Mouse (Mus musculus): ENCODE results near the gene Tcte1.

The Tcte1 gene

GRCm38 (mm10) chr17:45515204-45515726, 8.0 kb upstream of the Tcte1 start:
- no peak for DNase-seq (ENCODE audit: low spot score)

GRCm38 (mm10) chr17:45515806-45516205, 7.4 kb upstream of the Tcte1 start:
- DNase-seq (ENCODE audit: low spot score): no peak

- DNase-seq (ENCODE audit: low spot score): peak; percentile 58
These were observed 6.7 kb upstream of the Tcte1 start for GRCm38 (mm10) chr17:45516488-45516887.

- no peak for DNase-seq (ENCODE audit: low spot score)
These were observed 6.1 kb upstream of the Tcte1 start for GRCm38 (mm10) chr17:45517135-45517534.

- DNase-seq (ENCODE audit: low spot score): no peak
These were observed 5.6 kb upstream of the Tcte1 start for GRCm38 (mm10) chr17:45517549-45518215.

GRCm38 (mm10) chr17:45518766-45519475, 4.3 kb upstream of the Tcte1 start:
- no peak for DNase-seq (ENCODE audit: low spot score)

- no peak for DNase-seq (ENCODE audit: low spot score)
These were observed 3.1 kb upstream of the Tcte1 start for GRCm38 (mm10) chr17:45520136-45520535.

- no peak for DNase-seq (ENCODE audit: low spot score)
These were observed 1.7 kb downstream of the Tcte1 start for GRCm38 (mm10) chr17:45524961-45525360.

GRCm38 (mm10) chr17:45526571-45526970, 3.3 kb downstream of the Tcte1 start:
- no peak for DNase-seq (ENCODE audit: low spot score)

GRCm38 (mm10) chr17:45530346-45530782, 7.1 kb downstream of the Tcte1 start:
- DNase-seq (ENCODE audit: low spot score): no peak

GRCm38 (mm10) chr17:45532896-45533295, 9.7 kb downstream of the Tcte1 start:
- no peak for DNase-seq (ENCODE audit: low spot score)

GRCm38 (mm10) chr17:45536264-45536663, 13.0 kb downstream of the Tcte1 start:
- DNase-seq (ENCODE audit: low spot score): no peak

GRCm38 (mm10) chr17:45538394-45538793, 15.2 kb downstream of the Tcte1 start:
- no peak for DNase-seq (ENCODE audit: low spot score)

- DNase-seq (ENCODE audit: low spot score): no peak
These were observed 16.4 kb downstream of the Tcte1 start for GRCm38 (mm10) chr17:45539664-45540063.

- DNase-seq (ENCODE audit: low spot score): no peak
These were observed 18.9 kb downstream of the Tcte1 start for GRCm38 (mm10) chr17:45542129-45542528.

GRCm38 (mm10) chr17:45542705-45543104, 19.5 kb downstream of the Tcte1 start:
- no peak for DNase-seq (ENCODE audit: low spot score)

- no peak for DNase-seq (ENCODE audit: low spot score)
These were observed 19.9 kb downstream of the Tcte1 start for GRCm38 (mm10) chr17:45543115-45543514.

GRCm38 (mm10) chr17:45544001-45544872, 21.0 kb downstream of the Tcte1 start:
- DNase-seq (ENCODE audit: low spot score): no peak

GRCm38 (mm10) chr17:45544873-45545277, 21.6 kb downstream of the Tcte1 start:
- no peak for DNase-seq (ENCODE audit: low spot score)

GRCm38 (mm10) chr17:45545278-45545961, 22.2 kb downstream of the Tcte1 start:
- no peak for DNase-seq (ENCODE audit: low spot score)

- no peak for DNase-seq (ENCODE audit: low spot score)
These were observed 23.7 kb downstream of the Tcte1 start for GRCm38 (mm10) chr17:45546941-45547340.
